Mouse (Mus musculus) spleen, adult 12 weeks (tissue): ENCODE data around the gene Dld.

ENCODE experiments used
- DNase-seq: peaks from one replicate; pipeline ENCODE4 v3.0.0; 2022; ENCODE audit warnings: low spot score

The Dld gene

GRCm38 (mm10) chr12:31350944-31351928 lies at the start of gene Dld:
Dld (minus strand) TSS chr12:31351453.
- DNase-seq: peak; percentile 92

GRCm38 (mm10) chr12:31400821-31401220 lies 49.6 kb upstream of the Dld start:
- DNase-seq: no peak

DNA sequence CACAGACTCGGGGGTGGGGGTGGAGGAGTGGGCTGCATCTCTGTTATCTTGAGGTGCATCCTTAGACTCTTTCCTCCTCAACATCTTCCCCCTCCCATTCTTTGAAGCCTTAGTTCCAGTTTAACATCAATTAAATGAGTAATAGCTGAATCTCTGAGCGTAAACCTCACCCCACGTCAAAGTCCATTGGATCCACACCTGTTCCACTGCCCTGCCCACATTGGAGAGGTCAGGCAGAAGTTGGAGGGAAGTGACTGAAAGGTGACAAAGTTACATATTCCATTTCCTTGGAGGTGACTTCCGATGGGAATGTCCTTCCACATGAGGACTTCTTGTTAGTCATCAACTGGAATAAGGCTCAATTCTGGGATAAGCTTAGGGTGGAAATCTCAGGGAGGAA lies 46.5 kb upstream of the Dld start:
- no peak for DNase-seq

DNA sequence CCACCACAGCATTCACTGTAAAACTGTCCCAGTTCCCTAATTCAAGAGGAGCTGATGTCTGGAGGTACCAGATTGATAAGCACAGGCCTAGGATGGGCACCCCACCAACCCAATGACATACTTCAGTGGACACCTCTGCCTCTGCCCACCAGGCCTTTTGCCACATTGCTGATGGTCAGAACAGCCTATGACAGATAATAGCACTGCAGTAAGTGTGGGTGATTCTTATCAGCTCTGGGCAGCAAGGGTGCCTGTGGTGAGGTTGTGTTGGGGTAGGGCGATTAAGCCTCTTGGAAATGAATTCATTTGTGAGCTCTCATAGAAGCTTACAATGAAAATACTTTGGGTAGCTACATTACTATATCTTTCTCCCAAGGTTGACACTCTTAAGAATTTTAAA lies 44.6 kb upstream of the Dld start:
- no peak for DNase-seq

DNA sequence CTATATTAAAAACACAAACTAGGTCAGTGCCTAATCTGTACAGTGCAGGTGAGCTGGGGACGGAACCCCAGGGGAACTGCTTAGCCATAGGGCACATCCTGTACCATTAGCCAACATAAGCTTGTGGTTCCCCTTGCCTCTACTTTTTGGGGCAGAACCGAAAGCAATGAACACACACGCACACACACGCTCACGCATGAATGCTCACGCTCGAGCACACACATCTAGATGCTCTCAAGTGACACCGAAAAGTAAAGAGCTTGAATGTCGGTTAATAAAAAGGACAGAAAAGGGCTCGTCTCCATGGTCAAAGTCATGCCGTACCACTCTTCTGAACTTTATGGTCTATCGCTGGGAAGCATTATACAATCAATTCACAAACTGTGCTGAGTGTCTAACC lies 40.4 kb upstream of the Dld start:
- no peak for DNase-seq

GRCm38 (mm10) chr12:31390571-31390970 lies 39.3 kb upstream of the Dld start, which contains the start of gene Slc26a3:
Slc26a3 (plus strand) TSS chr12:31390871.
- no peak for DNase-seq

DNA sequence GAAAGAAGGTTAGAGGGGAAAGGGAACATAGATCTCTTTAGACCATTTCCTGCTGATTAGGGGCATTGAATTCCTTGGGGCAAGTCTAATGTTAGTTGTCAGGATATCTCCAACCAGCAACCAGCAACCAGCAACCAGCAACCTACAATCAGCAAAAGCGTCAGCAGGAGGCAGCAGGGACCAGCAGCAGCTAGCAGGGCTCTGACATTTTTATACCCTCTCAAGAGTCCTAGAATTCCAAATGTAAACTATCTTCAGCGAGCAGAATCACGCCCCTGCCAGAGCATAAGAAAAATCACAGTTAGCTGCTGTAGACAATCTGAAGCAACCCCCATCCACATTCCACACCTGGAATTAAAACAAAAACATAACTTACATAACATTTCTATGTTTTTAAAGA lies 36.0 kb upstream of the Dld start:
- DNase-seq: no peak

GRCm38 (mm10) chr12:31382451-31382850 lies 31.2 kb upstream of the Dld start:
- DNase-seq: no peak

GRCm38 (mm10) chr12:31380878-31381277 lies 29.6 kb upstream of the Dld start:
- no peak for DNase-seq

- no peak for DNase-seq
Observed at GRCm38 (mm10) chr12:31377241-31377640, 26.0 kb upstream of the Dld start.

GRCm38 (mm10) chr12:31376326-31376950 lies 25.2 kb upstream of the Dld start:
- no peak for DNase-seq

DNA sequence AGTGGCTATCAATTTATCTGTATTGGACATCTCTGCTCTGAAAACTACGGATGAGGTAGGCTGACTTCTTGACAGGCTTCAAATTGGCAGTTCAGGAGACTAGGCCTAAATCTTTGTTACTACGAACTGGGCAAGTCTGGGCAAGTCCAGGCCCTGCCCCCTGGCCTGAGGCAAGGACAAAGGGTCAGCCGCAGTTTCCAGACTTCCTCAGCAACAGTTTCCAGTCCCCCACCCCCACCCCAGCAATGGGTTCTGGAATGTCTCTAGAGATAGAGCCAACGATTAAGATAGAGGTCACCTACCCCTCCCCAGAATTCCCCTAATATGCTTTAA lies 24.0 kb upstream of the Dld start:
- no peak for DNase-seq

- no peak for DNase-seq
Observed at GRCm38 (mm10) chr12:31374603-31375282, 23.5 kb upstream of the Dld start.

GRCm38 (mm10) chr12:31369656-31370055 lies 18.4 kb upstream of the Dld start:
- no peak for DNase-seq

DNA sequence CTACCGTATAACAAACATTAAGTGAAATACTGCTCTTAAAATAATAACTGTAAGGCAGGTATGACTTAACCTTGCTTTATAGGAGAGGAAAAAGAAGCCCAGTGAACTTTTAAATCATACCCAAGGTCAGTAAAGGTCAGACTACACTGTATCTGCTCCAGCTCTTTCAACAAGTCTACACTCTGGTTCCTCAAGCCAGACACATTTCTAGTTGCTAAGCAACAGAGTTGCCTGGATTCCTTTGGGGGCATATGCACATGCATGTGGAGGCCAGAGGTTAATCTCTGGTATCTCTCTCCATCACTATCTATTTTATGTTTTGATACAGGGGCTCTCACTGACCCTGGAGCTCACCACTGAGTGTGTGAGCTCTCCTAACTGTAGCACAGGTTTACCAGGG lies 17.9 kb upstream of the Dld start:
- DNase-seq: no peak

DNA sequence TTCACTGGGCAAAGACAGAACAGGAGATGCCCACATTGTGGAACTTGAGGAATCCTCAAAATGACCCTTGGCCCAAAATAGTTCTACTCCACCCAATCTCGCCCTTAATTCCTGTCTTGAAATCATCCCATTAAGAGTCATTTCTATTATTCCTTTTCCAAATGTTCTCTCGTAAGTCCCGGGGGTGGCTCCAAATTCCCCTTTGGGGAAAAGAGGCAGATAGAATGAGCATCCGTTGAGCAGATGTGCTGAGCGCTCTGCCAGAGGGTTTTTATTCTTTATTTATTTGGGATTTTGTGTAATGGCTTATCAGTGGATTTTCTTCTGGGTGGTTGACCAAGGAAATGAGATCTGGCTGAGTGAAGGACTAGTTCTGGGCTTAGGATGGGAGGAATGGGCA lies 16.5 kb upstream of the Dld start:
- no peak for DNase-seq

DNA sequence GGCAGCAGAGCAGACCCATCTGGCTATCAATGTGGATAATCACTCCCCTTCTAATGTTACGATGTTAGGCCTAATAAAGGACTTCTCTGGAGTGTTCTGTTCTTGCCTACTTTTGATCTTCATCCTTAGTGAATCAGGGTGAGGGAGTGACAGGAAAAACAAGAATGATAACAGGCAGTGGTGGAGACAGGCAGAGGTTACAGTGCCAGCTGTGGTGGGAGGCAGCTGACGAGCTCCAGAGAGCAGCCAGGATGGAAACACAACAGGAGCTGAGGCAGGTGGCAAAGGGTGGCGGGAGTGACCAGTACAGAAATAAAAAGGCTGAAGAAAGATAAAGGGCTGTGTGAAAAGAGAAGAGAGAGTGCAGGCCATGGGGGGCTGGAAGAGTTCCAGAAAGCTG lies 15.2 kb upstream of the Dld start:
- no peak for DNase-seq

DNA sequence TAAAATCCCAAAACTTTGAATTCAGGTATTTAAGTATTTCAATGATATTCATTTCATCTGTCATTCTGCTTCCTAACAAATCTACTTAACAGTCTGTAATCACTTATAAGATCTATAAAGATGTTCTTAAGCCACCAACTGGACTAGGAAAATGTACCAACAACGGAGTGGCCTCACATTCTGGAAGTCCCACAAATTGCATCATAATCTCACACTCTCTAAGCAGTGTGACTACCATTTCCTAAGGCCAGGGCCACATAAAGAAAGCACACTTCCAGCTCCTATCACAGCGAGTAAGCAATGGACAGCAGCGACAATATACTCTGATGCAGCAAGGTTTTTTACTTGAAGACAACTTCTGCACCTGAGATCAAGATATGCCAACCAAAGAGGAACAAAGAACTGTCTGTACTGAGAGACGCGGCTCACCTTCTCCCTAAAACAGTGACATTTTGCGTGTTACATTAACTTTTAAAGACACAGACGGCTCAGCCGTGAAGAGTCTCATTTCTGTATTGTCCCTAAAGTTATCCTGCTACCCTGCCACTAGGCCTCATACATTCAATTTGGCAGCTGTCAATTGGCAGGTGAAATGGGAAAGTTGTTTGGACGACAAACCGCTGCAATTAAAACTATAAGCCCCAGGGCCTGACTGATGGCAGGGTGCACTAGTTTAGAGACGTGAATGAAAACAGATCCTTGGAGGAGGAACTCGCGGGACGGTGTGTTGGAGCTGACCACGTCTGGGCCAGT lies 886 bp downstream of the Dld start:
- no peak for DNase-seq

DNA sequence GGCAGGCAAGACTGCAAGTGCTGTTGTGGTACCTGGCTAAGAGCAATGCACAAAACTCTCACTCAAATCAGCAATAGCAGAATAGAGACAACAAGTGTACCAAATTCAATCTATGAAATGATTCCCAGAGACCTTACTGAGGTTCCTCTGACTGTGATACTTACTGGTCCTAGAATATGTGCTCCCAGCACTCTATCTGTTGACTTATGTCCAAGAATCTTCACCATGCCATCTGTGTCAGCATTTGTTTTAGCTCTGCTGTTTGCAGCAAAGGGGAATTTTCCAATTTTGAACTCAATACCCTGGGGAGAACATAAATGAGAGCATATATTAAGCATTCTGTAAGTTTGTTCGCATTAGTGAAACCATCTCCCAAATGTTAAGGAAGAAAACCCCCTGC lies 18.0 kb downstream of the Dld start:
- no peak for DNase-seq

- no peak for DNase-seq
Observed at GRCm38 (mm10) chr12:31327139-31327538, 24.1 kb downstream of the Dld start.

- no peak for DNase-seq
Observed at GRCm38 (mm10) chr12:31323136-31323695, 28.0 kb downstream of the Dld start.

DNA sequence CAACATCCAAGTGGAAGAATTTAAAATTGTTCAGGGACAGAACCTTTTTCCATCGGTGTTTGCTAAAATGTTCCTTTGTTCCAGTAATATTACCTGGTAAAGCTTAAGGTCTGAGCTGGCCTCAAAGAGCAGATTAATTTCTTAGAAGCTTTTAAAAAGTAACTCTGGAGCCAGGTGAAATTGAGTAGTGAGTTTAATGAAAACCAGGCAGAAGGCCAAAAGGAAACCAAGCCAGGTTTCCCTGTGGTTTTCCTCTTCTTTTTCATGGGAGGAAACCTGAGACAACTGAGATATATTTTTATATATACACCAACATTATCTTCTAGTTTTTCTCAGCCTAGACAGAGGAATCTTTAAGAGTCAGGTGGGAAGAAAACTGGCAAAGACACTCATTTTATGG lies 29.7 kb downstream of the Dld start:
- DNase-seq: no peak
